Mouse (Mus musculus): ENCODE results near the gene Eomes. TPM values are rescaled to one million over a fixed set of nuclear protein-coding genes. Genes with fewer than 3 reads are reported as not detected.

The Eomes gene
- total RNA-seq, 2 experiments from 2014 or later: 0.16 to 0.23 TPM

DNA sequence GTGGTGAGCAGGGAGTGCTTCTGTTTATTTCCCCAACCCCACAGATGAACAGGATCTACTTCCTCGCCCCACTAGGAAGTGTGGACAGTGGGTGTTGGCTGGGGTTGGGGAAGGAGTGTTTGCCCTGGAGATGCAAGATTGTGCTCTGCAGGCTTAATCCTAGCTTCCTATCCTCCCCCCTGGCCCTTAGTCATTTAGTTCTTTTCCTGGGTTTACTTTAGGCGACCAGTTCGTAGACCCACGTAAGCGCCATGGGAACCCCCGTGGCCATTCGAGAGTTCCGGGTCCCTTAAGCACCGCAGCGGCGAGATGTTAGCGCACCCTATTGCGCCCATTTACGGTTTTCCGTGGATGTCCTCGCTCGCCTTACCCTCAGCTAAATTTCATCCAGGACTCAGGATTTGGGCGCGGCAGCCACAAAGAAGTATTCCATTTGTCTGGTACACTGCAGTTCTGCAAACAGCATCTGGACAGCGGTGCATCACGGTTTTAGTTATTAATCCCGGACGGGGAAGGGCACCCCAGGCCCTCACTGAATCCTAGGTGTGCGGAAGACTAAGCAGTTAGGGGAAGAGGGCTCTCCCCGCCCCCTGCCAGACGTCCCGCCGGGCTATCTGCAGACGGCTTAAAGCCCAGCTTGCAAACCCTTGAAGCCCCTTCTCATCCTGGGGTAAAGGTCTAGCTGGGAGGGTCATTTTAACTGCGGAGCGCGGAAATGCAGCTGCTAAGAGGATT, 8.5 kb downstream of the Eomes start:
- intact Hi-C loops (cut with DNase I): no loop called here
- no peak for DNase-seq (ENCODE audit: low spot score in 2 of 2)

DNA sequence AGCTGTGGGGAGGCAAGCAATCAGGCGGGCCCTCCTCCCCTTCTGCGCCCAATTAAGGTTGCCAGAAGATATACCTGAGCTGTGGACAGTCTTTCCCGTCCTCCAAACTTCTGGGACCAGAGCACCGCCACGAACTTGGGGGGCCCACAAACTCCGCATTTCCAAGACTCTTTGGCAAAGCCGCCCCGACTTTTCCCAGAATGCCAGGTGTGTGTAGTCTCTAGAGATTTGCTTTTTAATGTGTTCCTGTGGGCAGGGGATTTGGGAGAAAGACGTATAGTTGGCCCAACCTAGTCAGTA, 9.0 kb downstream of the Eomes start:
- intact Hi-C loops (cut with DNase I): no loop called here

GRCm38 (mm10) chr9:118487636-118488035, 9.6 kb downstream of the Eomes start:
- no peak for DNase-seq (ENCODE audit: low spot score in 2 of 2)
- intact Hi-C loops (cut with DNase I): loop anchor here (2.0 kb wide), 1 partner anchor 435 kb away; no protein-coding TSS in a partner anchor

More for the DNA sequence above, 9.0 kb downstream of the Eomes start:
- DNase-seq (ENCODE audit: low spot score in 2 of 2): no peak

- peak in 1 of 2 experiments; percentile 24 for DNase-seq (ENCODE audit: low spot score in 2 of 2)
- intact Hi-C loops (cut with DNase I): loop anchor here (2.0 kb wide), 1 partner anchor 436 kb away; no protein-coding TSS in a partner anchor
Measured at GRCm38 (mm10) chr9:118488138-118488895, 10.3 kb downstream of the Eomes start.

DNA sequence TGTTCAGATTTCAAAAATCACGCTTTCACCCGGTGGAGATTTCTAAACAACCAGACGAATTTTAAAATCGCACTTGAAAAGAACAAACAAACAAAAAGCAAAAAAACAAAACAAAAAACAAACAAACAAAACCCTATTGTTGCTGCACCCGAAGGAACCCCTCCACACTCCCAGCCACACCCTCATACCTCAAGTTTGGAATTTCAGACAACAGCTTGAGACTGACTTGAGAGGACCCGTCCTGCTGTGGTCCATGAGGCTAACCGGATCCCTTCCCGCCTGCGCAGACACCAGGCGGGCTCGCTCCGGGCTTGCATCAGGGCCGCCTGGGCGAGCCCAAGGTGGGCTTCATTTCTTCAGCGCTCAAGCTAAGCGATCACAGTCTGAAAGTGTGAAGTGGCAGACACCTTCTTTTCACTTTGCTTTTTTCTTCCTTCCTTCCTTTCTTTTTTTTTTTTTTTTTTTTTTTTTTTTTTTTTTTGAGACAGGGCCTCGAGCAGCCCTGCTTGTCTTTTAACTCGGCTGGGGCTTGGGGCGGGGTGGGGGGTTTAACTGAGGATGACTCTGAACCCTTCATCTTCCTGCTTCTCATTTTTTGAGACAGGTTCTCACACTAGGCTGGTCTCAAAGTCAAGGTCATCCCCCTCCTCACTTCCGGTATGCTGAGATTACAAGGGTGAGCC, 11.0 kb downstream of the Eomes start:
- intact Hi-C loops (cut with DNase I): loop anchor here (1.0 to 2.0 kb wide), 2 partner anchors 390 to 436 kb away; no protein-coding TSS in a partner anchor
- DNase-seq (ENCODE audit: low spot score in 2 of 2): no peak

- intact Hi-C loops (cut with DNase I): loop anchor here (1.0 to 2.0 kb wide), 2 partner anchors 390 to 437 kb away; no protein-coding TSS in a partner anchor
- DNase-seq (ENCODE audit: low spot score in 2 of 2): peak; percentile 66 to 71
Measured at GRCm38 (mm10) chr9:118489579-118490019, 11.6 kb downstream of the Eomes start.

- no peak for DNase-seq (ENCODE audit: low spot score in 2 of 2)
- intact Hi-C loops (cut with DNase I): no loop called here
Measured at GRCm38 (mm10) chr9:118491195-118491594, 13.2 kb downstream of the Eomes start.

GRCm38 (mm10) chr9:118492932-118493698, 15.1 kb downstream of the Eomes start:
- DNase-seq (ENCODE audit: low spot score in 2 of 2): no peak
- intact Hi-C loops (cut with DNase I): no loop called here

DNA sequence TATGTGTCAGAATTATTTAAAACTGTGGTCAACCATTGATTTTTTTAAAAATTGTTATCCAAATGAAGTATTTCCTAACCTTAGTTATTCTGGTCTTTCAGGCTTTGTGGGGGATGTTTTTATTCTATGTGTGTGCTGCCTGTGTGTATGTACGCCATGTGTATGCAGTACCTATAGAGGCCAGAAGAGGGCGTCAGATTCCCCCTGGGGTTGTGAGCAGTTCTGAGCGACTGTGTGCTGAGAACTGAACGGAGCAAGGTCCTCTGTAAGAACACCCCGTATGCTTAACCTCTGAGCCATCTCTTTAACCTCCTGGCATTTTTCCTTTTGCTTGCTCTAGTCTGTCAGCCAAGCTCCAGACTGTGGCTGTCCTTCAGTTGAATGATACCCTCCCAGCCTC, 16.1 kb downstream of the Eomes start:
- DNase-seq (ENCODE audit: low spot score in 2 of 2): no peak
- intact Hi-C loops (cut with DNase I): no loop called here

DNA sequence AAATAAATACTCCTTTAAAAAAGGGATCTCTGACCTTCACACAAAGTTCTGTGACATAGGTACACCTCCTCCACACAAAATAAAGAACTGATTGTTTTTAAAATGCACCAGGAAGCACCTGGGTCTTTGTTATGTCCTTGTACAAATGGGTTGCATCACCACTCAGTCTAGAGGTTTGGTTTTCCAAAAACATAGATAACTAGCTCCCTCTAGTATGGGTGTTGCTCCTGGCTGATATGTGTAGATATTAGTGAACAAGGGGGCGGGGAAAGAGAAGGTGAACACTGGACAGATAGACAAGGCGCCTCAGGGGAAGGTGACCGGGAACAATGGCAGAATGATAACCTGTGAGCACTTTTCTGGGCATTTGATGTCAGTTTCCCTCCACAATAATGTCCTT, 17.9 kb downstream of the Eomes start:
- intact Hi-C loops (cut with DNase I): no loop called here
- no peak for DNase-seq (ENCODE audit: low spot score in 2 of 2)

- DNase-seq (ENCODE audit: low spot score in 2 of 2): no peak
- intact Hi-C loops (cut with DNase I): no loop called here
Measured at GRCm38 (mm10) chr9:118496952-118497351, 18.9 kb downstream of the Eomes start.

- intact Hi-C loops (cut with DNase I): no loop called here
- no peak for DNase-seq (ENCODE audit: low spot score in 2 of 2)
Measured at GRCm38 (mm10) chr9:118498061-118498460, 20.0 kb downstream of the Eomes start.

- DNase-seq (ENCODE audit: low spot score in 2 of 2): no peak
- intact Hi-C loops (cut with DNase I): no loop called here
Measured at GRCm38 (mm10) chr9:118500963-118501362, 23.0 kb downstream of the Eomes start.

GRCm38 (mm10) chr9:118504656-118505055, 26.6 kb downstream of the Eomes start:
- no peak for DNase-seq (ENCODE audit: low spot score in 2 of 2)
- intact Hi-C loops (cut with DNase I): loop anchor here (5.0 kb wide), 1 partner anchor 462 kb away; the partner anchor contains the start of gene Azi2

- intact Hi-C loops (cut with DNase I): loop anchor here (5.0 kb wide), 1 partner anchor 464 kb away; the partner anchor contains the start of gene Azi2
- peak; percentile 94 to 95 for DNase-seq (ENCODE audit: low spot score in 2 of 2)
Measured at GRCm38 (mm10) chr9:118506020-118506403, 28.0 kb downstream of the Eomes start, which contains the start of gene Golga4. Gene Golga4, plus strand, starts transcription at chr9:118506267.

- intact Hi-C loops (cut with DNase I): loop anchor here (5.0 kb wide), 1 partner anchor 464 kb away; the partner anchor contains the start of gene Azi2
- DNase-seq (ENCODE audit: low spot score in 2 of 2): peak in 1 of 2 experiments; percentile 31
Measured at GRCm38 (mm10) chr9:118506404-118507231, 28.6 kb downstream of the Eomes start.

GRCm38 (mm10) chr9:118507552-118507951, 29.5 kb downstream of the Eomes start:
- no peak for DNase-seq (ENCODE audit: low spot score in 2 of 2)
- intact Hi-C loops (cut with DNase I): loop anchor here (5.0 kb wide), 1 partner anchor 465 kb away; the partner anchor contains the start of gene Azi2

DNA sequence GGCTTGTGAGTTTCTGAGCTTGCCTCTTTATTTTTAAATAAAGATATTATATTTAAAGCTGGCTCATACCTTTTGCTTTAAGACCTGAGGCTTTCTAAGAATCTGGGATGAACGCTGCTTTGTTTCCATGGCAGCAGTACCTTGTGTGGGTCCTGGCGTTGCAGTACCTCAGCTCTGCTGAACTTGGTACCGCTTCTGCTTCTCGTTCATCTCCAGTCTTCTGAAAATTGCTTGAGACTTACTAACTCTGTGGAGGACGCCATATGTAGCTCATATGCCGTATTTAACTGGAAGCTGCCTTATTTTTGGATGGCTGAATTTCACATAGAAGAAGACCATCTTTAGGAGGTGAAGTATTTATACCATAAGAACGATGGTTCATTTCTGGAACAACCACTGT, 30.6 kb downstream of the Eomes start:
- intact Hi-C loops (cut with DNase I): loop anchor here (5.0 kb wide), 1 partner anchor 466 kb away; the partner anchor contains the start of gene Azi2

More for the DNA sequence above, 30.6 kb downstream of the Eomes start:
- peak in 1 of 2 experiments; percentile 67 for DNase-seq (ENCODE audit: low spot score in 2 of 2)
